Mouse (Mus musculus): ENCODE results near the gene Tmie.
A peak's percentile ranks its signal among the peaks of the same experiment; 100 is the strongest.

- TF ChIP-seq POLR2A (IDR thresholded peaks at IDR 0.05; ENCODE audit: insufficient read depth, low read depth, low read length) (0 out of 2 replicates have a peak, but pooled peaks have one; percentile 51), CTCF (IDR thresholded peaks at IDR 0.05) (no peak), EP300 (IDR thresholded peaks at IDR 0.05; ENCODE audit: insufficient read depth, low read depth, low read length) (peak; percentile 81)
Observed at GRCm38 (mm10) chr9:110881953-110882352, 2.0 kb upstream of the Tmie start.
